Mouse (Mus musculus) myocyte (in vitro differentiated cells): Measurements from ENCODE around the gene Tssk4.

Experiments used
- MAX ChIP-seq: IDR thresholded peaks from one replicate; pipeline ENCODE4 v1.6.1; 2011; ENCODE audit warnings: low read depth, mild to moderate bottlenecking, control low read depth
- POLR2A ChIP-seq: IDR thresholded peaks from one replicate; pipeline ENCODE4 v1.6.1; 2011; ENCODE audit warnings: low read depth, mild to moderate bottlenecking, control low read depth, moderate library complexity; ENCODE audit not compliant: insufficient read length

DNA sequence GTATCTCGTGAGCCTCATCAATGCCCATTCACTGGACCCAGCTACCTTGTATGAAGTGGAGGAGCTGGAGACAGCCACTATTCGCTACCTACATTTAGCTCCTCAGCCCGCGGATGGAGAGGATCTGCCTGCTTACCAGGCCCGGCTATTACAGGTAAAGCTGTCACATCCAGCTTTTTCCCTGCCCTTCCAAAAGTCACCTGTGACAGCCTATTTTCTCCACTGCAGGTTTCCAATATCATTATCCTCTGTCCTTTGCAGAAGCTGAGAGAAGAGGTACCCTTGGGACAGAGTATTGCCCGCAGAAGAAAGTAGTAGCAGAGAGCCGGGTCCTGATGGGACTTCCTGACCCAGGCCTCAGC is 46.7 kb upstream of the Tssk4 start, which contains the start of gene Irf9:
- no peak for TF ChIP-seq POLR2A
- TF ChIP-seq MAX: no peak
